Mouse (Mus musculus) stomach, postnatal 0 days (tissue): ENCODE results near the gene Aldh16a1.

Experiments
- CTCF ChIP-seq: IDR thresholded peaks from 2 replicates; pipeline ENCODE4 v1.5.1; 2016; ENCODE audit warnings: antibody characterized with exemption, low read depth, mild to moderate bottlenecking, moderate library complexity
- EP300 ChIP-seq: optimal IDR thresholded peaks from 2 replicates; pipeline ENCODE3; 2016; ENCODE audit warnings: antibody characterized with exemption

- no peak for TF ChIP-seq CTCF
- TF ChIP-seq EP300, result no peak
These were observed 8.9 kb downstream of the Aldh16a1 start for GRCm38 (mm10) chr7:45145460-45145859.
